Mouse (Mus musculus) cerebellum, adult 9-11 months (tissue): ENCODE data around the gene 4930518I15Rik.
A peak's percentile ranks its signal among the peaks of the same experiment; 100 is the strongest.
"Not testable (repeated sequence)": the region's sequence is repeated elsewhere in the genome, so short reads cannot be mapped to it uniquely, and the experiment has no call there.

ENCODE experiments used
- DNase-seq: peaks from one replicate; pipeline ENCODE4 v3.0.0; 2022

Gene 4930518I15Rik

GRCm38 (mm10) chr2:156857835-156858234 is at the start of gene 4930518I15Rik:
Gene 4930518I15Rik (minus strand): TSS chr2:156857946.
- DNase-seq, result no peak

GRCm38 (mm10) chr2:156905931-156906330 is 48.2 kb upstream of the 4930518I15Rik start:
- peak; percentile 93 for DNase-seq

GRCm38 (mm10) chr2:156904976-156905717 is 47.4 kb upstream of the 4930518I15Rik start:
- DNase-seq, result peak; percentile 82

- DNase-seq, result no peak
These were observed 45.6 kb upstream of the 4930518I15Rik start for GRCm38 (mm10) chr2:156903367-156903766.

GRCm38 (mm10) chr2:156902411-156902810 is 44.7 kb upstream of the 4930518I15Rik start:
- DNase-seq, result not testable (repeated sequence)

GRCm38 (mm10) chr2:156901883-156902282 is 44.1 kb upstream of the 4930518I15Rik start:
- DNase-seq, result no peak

GRCm38 (mm10) chr2:156901344-156901743 is 43.6 kb upstream of the 4930518I15Rik start:
- no peak for DNase-seq

- DNase-seq, result no peak
These were observed 41.4 kb upstream of the 4930518I15Rik start for GRCm38 (mm10) chr2:156899184-156899583.

GRCm38 (mm10) chr2:156898374-156898773 is 40.6 kb upstream of the 4930518I15Rik start:
- DNase-seq, result no peak

- DNase-seq, result no peak
These were observed 39.3 kb upstream of the 4930518I15Rik start for GRCm38 (mm10) chr2:156897034-156897433.

GRCm38 (mm10) chr2:156896384-156896914 is 38.7 kb upstream of the 4930518I15Rik start:
- no peak for DNase-seq

- DNase-seq, result peak; percentile 22
These were observed 36.9 kb upstream of the 4930518I15Rik start for GRCm38 (mm10) chr2:156894496-156895265.

- DNase-seq, result peak; percentile 15
These were observed 35.1 kb upstream of the 4930518I15Rik start for GRCm38 (mm10) chr2:156892821-156893220.

- no peak for DNase-seq
These were observed 34.5 kb upstream of the 4930518I15Rik start for GRCm38 (mm10) chr2:156892240-156892639.

GRCm38 (mm10) chr2:156888490-156888889 is 30.7 kb upstream of the 4930518I15Rik start:
- no peak for DNase-seq

- DNase-seq, result no peak
These were observed 29.3 kb upstream of the 4930518I15Rik start, which contains the start of gene Sla2 for GRCm38 (mm10) chr2:156887017-156887416. Gene Sla2 (minus strand): TSS chr2:156887192.

- DNase-seq, result peak; percentile 22
These were observed 28.4 kb upstream of the 4930518I15Rik start for GRCm38 (mm10) chr2:156886084-156886631.

- not testable (repeated sequence) for DNase-seq
These were observed 27.9 kb upstream of the 4930518I15Rik start for GRCm38 (mm10) chr2:156885666-156886065.

- peak; percentile 38 for DNase-seq
These were observed 26.9 kb upstream of the 4930518I15Rik start for GRCm38 (mm10) chr2:156884396-156885211.

- peak; percentile 16 for DNase-seq
These were observed 24.8 kb upstream of the 4930518I15Rik start for GRCm38 (mm10) chr2:156882431-156883001.

- peak; percentile 51 for DNase-seq
These were observed 21.8 kb upstream of the 4930518I15Rik start for GRCm38 (mm10) chr2:156879541-156879940.

GRCm38 (mm10) chr2:156877726-156878125 is 20.0 kb upstream of the 4930518I15Rik start:
- DNase-seq, result peak; percentile 63
